Mouse (Mus musculus): ENCODE data around the gene Stab1.

DNA sequence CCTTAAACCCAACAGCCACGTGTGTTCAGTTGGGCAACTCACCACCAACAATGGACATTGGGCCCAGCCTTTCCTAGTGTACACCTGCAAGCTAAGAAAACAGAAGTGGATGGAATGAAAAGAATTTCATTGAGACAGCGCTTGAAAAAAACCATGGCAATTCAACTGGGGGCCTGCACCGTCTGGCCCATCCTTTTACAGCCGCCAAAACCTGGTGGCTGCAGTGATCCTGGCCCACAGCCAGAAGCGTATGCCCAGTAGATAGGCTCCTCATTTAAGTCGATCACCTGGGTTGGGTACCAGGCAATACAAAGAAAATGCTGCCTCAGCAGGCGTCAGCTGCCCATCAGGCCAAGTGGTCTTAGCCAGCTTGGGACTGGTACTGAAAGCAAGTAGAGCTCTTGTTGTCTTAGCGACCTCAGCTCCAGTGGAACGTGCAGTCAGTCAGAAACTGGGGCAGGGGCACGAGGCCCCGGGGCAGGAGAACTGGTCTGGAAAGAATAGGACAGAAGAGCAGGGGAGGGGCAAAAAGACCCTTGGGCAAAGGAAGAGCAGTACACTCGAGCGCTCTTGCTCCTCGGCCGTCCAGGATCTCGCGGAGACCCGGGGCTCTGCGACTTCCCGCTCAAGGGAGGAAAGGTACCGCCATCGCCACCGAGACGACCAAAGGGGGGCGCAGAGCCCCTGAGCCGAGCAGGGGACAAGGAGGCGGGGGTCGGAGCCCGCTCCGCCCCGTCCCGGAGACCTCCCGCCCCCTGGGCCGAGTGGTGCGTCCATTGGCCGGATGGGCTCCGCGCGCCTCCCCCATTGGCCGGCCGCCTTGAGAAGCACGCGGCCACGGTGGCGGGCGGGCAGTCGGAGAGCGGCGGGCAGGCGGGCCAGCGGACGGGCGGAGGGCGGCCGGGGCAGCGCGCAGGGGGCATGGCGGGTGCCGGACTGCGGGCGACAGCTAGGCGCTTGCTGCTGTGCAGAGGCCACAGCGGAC is 37.9 kb downstream of the Stab1 start, which contains the start of gene Nt5dc2:
- peak; percentile 22; the same call in 1 of the 2 replicates for TF ChIP-seq CTCF (IDR thresholded peaks at IDR 0.05; ENCODE audit: low read depth)
- no peak for TF ChIP-seq EP300 (IDR thresholded peaks at IDR 0.05; ENCODE audit: low read depth)

All from liver, embryonic 14.5 days (tissue).